Mouse (Mus musculus) left cerebral cortex, adult 8-10 months (tissue): ENCODE results near the gene Olfr429. TPM values are rescaled to one million over a fixed set of nuclear protein-coding genes. Genes with fewer than 3 reads are reported as not detected.
"Not testable (repeated sequence)": the region's sequence is repeated elsewhere in the genome, so short reads cannot be mapped to it uniquely, and the experiment has no call there.

Experiments
- DNase-seq, 2 experiments: peaks; one replicate each; pipeline ENCODE4 v3.0.0; 2022; ENCODE audit warnings: low spot score in 2 of 2
- total RNA-seq, 4 experiments: library from RNA; stranded (reverse); gene quantifications; 2 replicates each; pipeline ENCODE4 v1.2.4; 2022

Olfr429 gene
- not detected for total RNA-seq

DNA sequence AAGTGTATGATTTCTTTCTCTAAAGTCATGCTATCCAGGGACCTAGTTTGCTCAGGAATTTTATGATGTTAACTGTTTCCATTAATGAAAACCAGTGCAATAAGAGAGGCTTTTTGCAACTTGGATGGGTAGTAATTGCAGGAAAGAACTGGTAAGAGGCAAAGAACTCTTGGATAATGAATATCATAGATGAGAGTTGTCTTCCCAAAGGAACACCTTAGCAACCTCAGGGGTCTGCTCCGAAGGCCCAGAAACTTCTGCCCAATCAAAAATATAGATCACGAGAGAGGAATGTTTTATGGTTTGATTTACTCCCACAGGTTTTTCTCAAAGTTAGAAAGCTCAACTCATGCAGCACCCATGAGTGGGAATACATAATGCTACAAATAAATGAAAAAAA, at the start of gene Olfr429:
Gene Olfr429, plus strand, starts transcription at position 301 of the 400 bp plus-strand sequence.
- DNase-seq = no peak

DNA sequence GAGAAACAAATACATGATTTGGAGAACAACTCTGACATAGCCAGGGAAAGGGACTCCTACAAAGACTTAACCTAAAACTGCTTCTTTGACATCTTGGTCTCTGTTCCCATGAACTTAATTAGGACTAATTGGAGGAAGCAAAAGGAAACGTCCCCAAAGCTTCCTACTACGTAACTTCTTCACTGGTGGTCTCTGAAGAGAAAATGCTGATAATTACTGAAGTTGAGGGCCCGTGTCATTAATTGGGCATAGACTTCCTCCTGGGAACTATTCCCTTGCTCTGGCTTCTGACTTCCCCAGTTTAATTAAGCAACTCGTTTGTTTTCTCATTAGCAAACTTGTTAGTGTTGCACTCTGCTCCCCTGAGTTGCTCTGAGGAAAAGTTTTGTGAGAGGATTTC, 48.3 kb upstream of the Olfr429 start:
- DNase-seq = no peak

DNA sequence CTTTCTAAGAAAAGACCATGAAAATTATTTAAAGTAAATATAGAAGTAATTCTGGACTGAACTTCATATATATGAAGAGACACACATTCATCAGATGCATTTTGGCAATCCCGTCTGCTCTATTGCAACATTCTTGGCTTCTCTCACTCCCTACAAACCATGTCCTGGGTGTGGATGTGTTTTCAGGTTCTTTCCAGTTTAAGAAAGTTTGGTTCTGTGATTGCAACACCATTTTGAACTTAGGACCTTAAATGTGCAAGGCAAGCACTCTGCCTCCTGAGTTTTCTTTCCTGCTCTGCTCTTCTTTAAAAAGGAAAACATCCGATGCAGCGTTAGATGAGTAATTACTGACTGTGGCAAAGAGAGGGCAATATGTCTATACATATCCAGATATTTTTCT, 45.7 kb upstream of the Olfr429 start:
- no peak for DNase-seq

DNA sequence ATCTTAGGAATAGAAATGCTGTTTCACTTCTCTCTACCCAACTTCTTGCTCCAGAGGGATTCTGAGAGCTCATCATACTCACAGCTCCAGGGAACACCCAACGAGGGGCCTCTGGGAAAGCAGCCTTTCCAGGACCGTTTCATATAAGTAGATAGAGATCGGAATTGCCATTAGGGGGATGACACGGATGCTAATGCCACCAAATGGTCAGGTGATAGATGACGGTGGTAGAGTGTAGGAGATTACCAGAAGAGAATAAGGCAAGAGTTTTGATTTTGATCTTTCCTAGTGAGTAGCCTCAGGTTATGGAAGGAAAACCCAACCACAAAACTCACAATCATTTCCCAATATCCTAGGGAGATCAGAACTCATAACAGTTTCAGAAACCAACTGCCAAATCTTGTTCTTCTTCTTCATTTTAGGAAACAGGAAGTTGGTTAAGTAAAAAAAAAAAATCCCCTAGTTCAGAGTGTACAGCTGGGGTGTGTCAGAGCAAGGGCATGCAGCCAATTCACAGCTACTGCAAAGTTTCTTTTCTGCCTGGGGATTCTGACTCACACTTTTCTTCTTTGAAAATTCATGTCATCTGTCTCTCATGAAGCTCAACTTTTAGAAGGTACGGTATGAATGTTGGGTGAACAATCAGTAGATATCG, 43.5 kb upstream of the Olfr429 start, which contains the start of gene Olfr433:
Gene Olfr433, plus strand, starts transcription at position 183 of the 655 bp plus-strand sequence.
- no peak for DNase-seq

DNA sequence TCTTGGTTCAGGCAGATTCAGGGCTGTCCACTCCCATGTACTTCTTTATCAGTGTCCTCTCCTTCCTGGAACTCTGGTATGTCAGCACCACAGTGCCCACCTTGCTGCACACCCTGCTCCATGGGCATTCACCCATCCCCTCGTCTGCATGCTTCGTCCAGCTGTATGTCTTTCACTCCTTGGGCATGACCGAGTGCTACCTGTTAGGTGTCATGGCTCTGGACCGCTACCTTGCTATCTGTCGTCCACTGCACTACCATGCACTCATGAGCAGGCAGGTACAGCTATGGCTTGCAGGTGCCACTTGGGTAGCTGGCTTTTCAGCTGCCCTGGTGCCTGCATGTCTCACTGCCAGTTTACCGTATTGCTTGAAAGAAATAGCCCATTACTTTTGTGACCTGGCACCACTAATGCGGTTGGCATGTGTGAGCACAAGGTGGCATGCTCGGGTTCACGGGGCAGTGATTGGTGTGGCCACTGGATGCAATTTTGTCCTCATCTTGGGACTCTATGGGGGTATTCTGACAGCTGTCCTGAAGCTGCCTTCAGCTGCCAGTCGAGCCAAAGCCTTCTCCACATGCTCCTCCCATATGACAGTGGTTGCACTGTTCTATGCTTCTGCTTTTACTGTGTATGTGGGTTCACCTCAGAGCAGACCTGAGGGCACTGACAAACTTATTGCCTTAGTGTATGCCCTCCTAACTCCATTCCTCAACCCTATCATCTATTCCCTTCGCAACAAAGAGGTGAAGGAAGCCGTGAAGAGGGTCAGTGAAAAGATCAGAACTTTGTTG, 41.8 kb upstream of the Olfr429 start:
- DNase-seq = not testable (repeated sequence)

DNA sequence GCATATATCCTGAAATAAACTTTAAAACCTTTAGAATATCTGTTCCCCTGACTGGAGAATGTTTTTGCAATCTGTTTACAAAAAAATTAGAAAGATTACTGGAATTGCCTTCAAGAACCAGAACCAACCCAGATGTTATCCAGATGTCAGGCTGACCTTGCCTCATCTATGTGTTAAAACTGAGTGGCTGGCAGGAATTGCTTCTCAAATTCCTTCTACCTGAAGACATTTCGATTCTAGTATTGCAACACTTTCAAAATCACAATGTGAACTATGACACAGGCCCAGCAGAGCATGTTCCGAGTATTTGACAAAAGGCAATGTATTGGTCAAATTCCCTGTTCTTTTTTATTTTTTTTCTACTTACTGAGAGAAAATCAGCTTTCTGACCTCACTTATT, 39.7 kb upstream of the Olfr429 start:
- DNase-seq = no peak

DNA sequence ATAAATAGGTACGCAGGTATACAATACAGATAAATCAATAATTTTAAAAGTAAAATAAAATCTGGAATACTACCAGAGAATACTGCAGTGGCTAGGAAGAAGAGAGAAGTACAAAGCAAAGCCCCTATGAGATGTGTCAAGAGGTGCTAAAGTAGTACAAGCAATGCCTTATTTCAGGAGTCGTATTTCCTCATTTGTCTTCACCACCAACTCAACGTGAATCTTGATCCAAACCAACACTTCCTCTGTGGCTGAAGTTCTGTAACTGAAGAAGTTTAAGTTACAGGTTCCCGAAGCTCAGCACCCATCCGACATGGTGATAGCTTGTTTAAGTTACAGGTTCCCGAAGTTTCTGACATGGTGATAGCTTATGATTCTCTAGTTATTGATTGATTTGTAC, 35.9 kb upstream of the Olfr429 start:
- not testable (repeated sequence) for DNase-seq

DNA sequence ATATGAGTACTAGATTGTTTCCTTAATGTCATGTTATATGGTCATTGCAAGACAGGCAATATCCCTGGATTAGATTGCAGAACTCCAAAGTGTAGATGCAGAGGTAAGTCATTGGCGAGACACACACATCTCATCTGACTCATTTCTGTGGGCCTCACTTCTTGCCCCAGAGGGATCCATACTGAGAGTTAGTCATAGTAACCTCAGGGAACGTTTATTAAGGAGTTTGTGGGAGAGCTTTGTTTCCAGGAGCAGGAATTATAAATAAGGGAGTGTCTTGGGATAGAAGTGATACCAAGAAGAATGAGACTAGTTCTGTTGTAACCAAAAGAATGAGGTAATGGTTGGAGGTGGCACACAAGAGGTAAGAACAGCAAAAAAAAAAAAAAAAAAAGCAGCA, 35.2 kb upstream of the Olfr429 start, which contains the start of gene Olfr432:
Gene Olfr432, plus strand, starts transcription at position 313 of the 400 bp plus-strand sequence.
- no peak for DNase-seq

DNA sequence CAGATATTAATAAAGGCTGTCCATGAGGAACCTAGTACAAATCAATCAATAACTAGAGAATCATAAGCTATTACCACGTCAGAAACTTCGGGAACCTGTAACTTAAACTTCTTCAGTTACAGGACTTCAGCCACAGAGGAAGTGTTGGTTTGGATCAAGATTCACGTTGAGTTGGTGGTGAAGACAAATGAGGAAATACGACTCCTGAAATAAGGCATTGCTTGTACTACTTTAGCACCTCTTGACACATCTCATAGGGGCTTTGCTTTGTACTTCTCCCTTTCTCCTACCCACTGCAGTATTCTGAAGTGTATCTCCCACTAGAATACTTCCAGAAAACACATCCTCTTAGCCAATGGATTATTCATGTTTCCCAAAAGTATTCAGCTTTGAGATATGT, 34.8 kb upstream of the Olfr429 start:
- not testable (repeated sequence) for DNase-seq

DNA sequence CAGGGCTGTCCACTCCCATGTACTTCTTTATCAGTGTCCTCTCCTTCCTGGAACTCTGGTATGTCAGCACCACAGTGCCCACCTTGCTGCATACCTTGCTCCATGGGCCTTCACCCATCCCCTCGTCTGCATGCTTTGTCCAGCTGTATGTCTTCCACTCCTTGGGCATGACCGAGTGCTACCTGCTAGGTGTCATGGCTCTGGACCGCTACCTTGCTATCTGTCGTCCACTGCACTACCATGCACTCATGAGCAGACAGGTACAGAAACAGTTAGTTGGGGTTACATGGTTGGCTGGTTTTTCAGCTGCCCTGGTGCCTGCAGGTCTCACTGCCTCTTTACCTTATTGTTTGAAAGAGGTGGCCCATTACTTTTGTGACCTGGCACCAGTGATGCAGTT, 33.6 kb upstream of the Olfr429 start:
- no peak for DNase-seq

DNA sequence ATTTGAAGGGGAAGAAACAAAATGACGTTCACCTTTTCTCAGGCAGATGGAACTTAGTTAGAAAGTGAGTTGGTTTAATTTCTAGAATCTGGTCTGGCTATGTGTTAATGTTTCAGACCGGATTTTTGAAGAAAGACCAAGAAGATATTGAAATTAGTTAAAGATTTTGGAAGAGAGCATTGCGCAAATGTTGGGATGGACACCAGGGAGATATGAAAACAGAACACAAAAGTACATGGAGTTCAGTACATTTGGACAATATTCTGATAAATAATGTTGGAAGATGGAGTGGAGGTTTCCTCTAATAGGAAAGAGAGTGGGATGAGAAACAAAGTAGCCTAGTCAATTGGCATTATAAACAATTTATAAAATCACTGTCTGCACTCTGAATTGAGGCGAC, 32.6 kb upstream of the Olfr429 start:
- no peak for DNase-seq

DNA sequence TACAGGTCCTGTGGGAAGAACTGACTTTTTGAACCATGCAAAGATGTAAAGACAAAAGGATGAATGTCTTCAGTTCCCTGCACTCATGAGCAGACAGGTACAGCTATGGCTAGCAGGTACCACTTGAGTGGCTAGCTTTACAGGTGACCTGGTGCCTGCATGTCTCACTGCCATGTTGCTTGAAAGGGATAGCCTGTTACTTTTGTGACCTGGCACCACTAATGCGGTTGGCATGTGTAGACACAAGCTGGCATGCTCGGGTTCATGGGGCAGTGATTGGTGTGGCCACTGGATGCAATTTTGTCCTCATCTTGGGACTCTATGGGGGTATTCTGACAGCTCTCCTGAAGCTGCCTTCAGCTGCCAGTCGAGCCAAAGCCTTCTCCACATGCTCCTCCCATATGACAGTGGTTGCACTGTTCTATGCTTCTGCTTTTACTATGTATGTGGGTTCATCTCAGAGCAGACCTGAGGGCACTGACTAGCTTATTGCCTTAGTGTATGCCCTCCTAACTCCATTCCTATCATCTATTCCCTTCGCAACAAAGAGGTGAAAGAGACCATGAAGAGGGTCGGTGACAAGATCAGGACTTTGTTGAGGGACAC, 32.1 kb upstream of the Olfr429 start:
- no peak for DNase-seq

DNA sequence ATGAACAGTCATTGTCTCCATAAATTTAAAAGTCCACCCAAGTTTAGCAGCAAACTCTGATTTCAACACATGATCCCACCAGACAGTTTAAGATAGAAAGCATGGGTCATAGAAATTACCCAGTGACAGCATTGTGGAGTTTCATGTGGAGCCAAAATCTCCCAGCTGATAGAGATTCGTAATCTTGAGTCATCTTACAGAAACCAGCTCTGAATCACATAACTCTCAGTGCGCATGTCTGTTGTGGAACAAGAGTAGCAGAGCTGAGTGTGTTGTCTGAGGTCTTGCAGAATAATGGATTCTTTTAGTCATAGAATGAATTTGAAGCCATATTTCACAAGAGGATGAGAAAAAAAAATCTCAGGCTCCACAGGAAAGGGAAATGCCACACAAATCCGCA, 31.1 kb upstream of the Olfr429 start:
- no peak for DNase-seq

DNA sequence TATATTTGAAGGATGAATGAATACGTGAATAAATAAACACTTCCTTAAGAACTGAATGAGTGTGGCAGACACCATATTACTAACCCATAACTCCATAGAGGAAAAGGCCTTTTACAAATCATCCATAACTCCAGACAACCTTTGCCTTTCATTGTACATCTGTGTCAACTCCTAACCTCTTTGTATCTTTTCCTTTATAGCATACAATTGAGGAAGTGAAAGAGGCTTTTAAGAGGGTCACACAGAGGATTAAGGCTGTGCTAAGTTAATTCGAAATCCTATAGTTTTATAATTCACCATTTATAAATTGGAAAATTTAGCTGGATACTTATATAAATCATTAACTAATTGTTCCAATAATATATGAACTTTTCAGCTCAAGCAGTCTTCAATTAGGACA, 28.9 kb upstream of the Olfr429 start:
- DNase-seq = no peak

DNA sequence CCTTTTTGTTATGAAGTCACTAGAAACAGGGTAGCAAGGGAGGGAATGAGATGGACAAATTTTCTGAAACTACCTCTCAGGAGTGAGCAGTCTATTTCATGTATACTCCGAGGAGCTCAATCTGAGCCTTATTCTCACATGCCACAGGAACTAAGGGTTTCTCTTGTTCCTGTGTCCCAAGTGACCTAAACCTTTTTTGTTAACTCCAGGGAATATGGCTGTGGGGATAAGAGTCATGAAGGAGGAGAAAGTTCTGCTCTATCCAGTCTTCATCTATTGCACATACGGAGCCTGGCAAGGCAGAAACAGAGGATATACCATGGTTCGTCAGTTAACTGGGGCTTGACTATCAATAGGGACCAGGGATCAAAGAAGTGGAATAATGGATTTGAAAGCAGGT, 17.8 kb upstream of the Olfr429 start, which contains the start of gene Olfr430:
Gene Olfr430, plus strand, starts transcription at position 301 of the 400 bp plus-strand sequence.
- no peak for DNase-seq

DNA sequence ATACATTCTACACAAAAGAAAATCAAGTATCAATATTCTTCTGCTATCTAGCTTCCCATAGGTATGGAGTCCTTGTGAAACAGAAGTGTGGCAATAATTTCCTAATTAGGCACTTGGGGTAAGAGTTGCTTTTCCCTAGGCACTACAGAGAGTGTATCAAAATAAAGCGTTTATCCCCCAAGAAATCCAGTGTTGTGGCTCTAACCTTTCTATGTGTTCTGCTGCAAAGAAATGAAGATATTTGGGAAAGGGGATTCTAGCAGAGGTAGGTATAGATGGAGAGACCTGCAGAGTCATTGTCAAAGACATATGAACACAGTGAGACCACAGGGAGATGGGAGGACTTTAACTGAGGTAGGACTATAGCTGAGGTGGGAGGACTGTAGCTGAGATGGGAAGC, 12.5 kb downstream of the Olfr429 start, which contains the start of gene Olfr427:
Gene Olfr427, plus strand, starts transcription at position 301 of the 400 bp plus-strand sequence.
- no peak for DNase-seq

DNA sequence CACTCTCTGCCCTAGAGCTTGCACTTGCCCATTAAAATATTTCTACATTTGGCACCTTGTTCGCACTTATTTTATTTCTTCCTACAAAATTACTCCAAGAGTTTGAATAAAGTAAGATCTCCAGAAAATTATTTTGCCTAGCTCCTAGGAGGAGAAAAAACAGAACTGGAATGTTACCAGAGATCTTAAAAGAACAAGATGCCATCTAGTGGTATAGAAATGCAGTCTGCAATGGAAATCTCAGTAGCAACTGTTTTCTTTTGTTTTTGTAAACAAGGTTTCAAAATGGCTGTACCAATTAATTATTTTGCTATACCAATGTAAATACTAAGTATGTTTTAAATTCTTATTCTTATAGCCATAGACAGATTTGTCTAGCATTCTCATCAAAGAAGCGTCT, 19.6 kb downstream of the Olfr429 start:
- DNase-seq = no peak

DNA sequence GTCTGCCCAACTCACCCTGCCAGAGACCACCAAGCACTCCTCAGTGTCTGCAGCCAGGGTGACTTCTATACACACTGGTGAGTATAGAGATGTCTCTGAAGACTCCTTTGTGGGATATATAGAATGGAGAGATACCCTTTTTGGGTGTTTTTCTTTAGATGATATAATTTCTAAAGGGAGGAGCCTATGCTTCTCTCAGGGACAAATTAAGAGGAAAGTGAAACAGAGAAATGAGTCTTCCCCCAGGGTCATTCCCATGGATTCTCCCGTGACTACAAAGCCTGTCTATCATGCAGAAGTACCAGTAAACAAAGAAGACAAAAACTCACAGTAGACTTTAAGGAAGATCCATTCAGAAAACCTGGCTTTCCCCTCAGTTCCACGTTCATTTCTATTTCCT, 36.9 kb downstream of the Olfr429 start, which contains the start of gene Olfr231:
Gene Olfr231, minus strand, starts transcription at position 101 of the 400 bp plus-strand sequence.
- DNase-seq = no peak

DNA sequence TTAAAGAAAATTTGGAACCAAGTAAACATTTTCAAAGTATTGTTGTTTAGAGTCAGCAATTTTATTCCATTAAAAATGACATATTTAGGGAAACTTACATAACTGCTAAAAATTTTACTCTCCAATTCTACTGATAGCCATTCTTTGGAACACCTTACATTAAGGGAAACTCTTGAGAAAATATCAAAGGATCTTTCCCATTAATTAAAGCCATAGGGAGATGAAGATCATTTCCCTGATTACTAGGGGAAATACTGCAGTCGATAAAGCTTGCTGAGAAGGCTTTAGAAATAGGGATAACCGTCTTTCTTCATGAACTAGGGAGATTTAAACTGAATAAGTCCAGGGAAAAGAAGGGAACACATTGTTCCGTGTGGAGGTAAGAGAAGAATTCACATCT, 47.1 kb downstream of the Olfr429 start, which contains the start of gene Olfr424:
Gene Olfr424, plus strand, starts transcription at position 301 of the 400 bp plus-strand sequence.
- DNase-seq = no peak

DNA sequence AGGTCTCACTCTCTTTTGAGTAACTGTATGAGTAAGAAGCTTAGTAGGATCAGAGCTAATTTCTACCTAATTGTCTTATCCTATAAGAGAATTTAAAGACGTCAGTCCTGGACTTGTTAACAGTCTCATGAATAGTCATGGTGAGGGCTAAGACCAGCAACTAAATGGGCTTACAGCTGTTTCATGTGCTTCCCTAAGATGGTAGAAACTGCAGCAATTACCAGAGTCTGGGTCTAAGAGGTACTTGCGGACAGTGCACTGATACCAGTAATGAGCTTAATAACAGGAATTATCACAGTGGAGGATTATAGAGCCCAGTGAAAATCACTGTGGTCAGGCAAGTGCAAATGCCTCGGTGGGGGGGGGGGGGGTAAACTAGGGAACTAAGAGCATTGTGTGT, 47.9 kb downstream of the Olfr429 start:
- DNase-seq = no peak
